Mouse (Mus musculus) thymus, adult 2 months (tissue): ENCODE data around the gene Gm17490.

Source experiments
- CTCF ChIP-seq: fragments of 200-500 bp; IDR thresholded peaks from 2 replicates; pipeline ENCODE4 v1.5.1; 2012; ENCODE audit warnings: mild to moderate bottlenecking, control low read depth, low read length, moderate library complexity, borderline replicate concordance; ENCODE audit not compliant: control insufficient read depth, poor library complexity, insufficient read depth; ENCODE audit errors: extremely low read depth
- POLR2A ChIP-seq: fragments of 200-500 bp; IDR thresholded peaks from 2 replicates; pipeline ENCODE4 v1.6.1; 2012; ENCODE audit warnings: mild to moderate bottlenecking, low read length, control low read depth, moderate library complexity; ENCODE audit not compliant: control insufficient read depth, poor library complexity, insufficient read depth; ENCODE audit errors: extremely low read depth

- TF ChIP-seq CTCF (no peak), POLR2A (no peak)
Observed at GRCm38 (mm10) chr2:11664806-11665205, 38.7 kb upstream of the Gm17490 start.
